Mouse (Mus musculus) liver, adult 2 months (tissue): ENCODE measurements around the gene Gjd2.

Source experiments
- CTCF ChIP-seq: fragments of 200-500 bp; IDR thresholded peaks from 2 replicates; pipeline ENCODE4 v1.5.1; 2011; ENCODE audit warnings: low read depth, low read length, control low read depth
- POLR2A ChIP-seq: fragments of 200-500 bp; IDR thresholded peaks from 2 replicates; pipeline ENCODE4 v1.6.1; 2011; ENCODE audit warnings: low read length, control low read depth; ENCODE audit not compliant: insufficient read depth; ENCODE audit errors: extremely low read depth

DNA sequence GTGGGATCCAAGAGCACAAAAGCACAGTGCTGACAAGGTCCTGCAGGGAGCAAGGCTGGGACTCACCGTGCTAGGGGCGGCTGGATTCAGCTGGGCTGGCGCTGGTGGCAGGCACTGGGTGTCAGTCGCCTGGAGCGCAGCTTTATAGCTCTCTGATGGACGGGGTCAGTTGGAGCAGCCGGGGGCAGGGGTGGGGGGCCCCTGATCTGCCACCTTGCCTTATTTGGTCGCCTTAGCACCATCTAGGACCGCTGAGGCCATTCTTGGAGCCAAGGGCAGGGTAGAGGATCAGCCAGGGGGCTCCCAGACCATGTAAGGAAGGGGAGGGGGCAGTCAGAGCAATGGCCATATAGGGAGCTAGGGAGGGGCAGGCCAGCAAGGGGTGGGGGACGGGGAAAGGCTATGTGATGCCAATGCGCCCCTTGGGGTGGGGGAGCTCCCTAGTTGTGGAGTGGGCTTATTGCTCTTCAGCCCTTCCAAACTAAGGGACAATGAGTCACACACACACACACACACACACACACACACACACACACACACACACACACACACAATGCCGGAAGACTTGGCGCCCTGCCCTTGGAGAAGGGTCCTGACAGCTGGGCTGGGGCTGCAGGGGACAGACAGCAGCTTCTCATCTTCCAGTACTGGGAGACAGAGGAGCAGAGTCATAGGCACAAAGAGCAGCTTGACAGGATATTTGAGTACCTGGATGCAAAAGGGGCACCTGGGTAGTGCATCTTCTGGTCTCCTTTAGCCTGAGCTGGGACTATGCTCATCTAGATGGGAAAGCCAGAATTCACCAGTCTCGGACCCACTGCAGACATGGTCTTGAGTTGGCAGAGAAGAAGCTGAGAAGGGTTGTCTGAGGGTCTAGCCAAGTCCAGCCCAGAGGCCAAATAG, 39.5 kb upstream of the Gjd2 start, which contains the start of gene Actc1:
- TF ChIP-seq POLR2A = no peak
- no peak for TF ChIP-seq CTCF
